Mouse (Mus musculus) central nervous system, embryonic 18 days (tissue): Measurements from ENCODE around the gene Ccdc180. TPM values are rescaled to one million over a fixed set of nuclear protein-coding genes. Genes with fewer than 3 reads are reported as not detected.

Experiments
- polyA plus RNA-seq: library from polyadenylated mRNA; depleted of rRNA; stranded (reverse); fragments of >200 nt; gene quantifications from 2 replicates; pipeline ENCODE4 v1.2.3, GENCODE M21; 2012; rRNA removed

Gene Ccdc180
- 0.30 and 0.37 TPM in 2 replicates for polyA plus RNA-seq

DNA sequence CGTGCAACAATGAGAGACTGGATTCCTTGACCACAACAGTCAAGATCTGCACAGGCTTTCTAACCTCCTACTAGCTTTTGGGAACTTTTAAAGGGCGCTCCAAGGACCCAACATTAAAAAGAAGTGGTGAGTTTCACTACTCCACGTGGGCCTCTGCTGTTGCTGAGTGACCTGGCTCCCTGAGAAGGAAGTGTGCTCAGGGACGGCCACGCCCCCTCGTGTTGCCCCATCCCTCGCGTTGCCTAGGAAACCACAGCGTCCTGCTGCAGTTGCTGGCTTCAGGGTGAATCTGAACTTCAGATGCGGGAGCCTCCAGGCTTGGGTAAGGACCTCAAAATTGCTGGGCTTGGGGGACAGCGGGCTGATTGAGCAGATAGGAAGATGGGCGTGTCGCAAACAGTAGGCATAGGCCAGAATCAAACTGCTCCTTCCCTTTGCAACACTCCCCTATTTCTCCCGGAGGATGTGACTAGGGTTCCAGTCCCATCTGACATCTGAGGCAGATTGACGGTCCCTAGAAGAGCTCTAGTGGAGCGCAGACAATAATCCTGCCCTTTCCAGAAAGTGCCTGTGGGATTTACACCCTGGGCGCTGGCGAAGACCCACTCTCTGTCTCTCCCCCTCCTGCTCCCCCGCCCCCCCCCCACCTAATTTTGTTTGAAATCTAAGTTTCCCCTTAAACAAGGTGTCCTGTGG lies at the start of gene Ccdc180:
TSS of gene Ccdc180 (plus strand) at position 238 of the 696 bp plus-strand sequence.

DNA sequence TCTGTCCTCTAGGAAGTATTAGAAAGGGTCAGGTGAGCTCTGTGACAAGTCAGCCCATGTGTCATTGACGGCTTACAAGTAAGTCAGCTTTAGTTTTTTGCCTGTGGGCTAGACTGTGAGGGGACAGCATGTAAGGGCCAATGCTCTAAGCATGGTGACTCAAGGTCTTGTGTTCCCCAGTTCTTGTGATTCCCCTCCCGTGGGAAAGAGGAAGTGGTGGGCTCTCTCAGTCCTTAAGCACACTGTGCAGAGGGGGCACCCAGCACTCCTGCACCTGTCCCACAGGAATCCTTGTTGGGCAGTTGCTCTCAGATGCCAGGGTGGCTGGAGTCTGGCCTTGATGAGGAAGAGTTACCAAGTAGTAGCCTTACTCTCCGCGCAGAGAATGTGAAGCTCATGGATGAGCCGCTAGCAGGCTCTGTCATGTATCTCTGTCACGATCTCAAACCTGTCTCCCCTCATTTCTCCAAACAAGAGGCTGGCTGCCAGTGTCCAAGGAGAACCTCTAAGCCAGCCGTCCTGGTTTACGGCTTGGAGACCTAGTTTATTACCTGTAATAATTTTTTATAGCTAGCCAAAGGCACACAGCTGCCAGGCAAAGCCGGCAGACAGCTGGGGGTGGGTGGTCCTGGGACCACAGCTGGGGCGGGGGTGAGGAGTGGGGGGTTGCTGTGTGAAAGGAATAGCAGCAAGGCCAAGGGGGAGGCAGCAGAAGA lies 41.8 kb upstream of the Ccdc180 start, which contains the start of gene Stra6l:
TSS of gene Stra6l (plus strand) at position 556 of the 716 bp plus-strand sequence.

DNA sequence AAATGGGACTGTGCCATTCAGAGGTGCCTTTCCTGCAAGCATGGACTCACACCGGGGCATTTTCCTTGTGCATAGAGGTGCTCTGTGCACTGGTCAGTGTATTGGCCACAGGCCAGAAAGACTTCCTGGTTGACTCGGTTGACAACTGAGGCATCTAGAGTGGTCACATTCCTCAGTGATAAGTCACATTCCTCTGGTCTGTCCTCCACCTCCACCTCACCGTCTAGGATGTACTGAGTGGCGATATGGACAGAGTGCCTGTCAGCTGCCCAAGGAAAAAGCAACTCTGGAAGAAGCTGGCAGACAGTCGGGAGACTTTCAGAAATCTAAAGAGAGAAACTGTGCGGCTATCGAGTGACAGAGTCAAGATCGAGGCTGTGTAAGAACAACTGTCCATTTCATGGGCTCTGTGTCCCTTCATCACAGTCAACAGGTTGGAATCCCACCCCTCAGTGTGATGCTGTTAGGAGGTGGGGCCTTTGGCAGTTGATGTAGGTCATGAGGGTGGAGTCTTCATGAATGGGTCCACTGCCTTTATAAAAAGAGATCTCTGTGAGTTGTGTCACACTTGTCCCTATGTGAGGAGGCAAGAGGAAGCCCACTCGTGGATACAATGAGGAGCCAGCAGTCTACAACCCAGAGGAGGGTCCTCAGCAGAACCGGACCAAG lies 74.8 kb downstream of the Ccdc180 start, which contains the start of gene Tdrd7:
TSS of gene Tdrd7 (plus strand) at position 564 of the 669 bp plus-strand sequence.

Other genes starting within 250 kb of the Ccdc180 start
- 22.0 and 24.5 TPM in 2 replicates for gene Aldh1b1, start 91.3 kb upstream of the Ccdc180 start, polyA plus RNA-seq
- 204 and 236 TPM in 2 replicates for gene Igfbpl1, start 63.4 kb upstream of the Ccdc180 start, polyA plus RNA-seq
- gene Stra6l, start 41.6 kb upstream of the Ccdc180 start, polyA plus RNA-seq: 1.9 and 2.6 TPM in 2 replicates
- 26.8 and 30.2 TPM in 2 replicates for gene Tdrd7, start 75.0 kb downstream of the Ccdc180 start, polyA plus RNA-seq
- 1.3 and 2.9 TPM in 2 replicates for gene Tmod1, start 148.6 kb downstream of the Ccdc180 start, polyA plus RNA-seq
- 73.1 and 73.3 TPM in 2 replicates for gene Ncbp1, start 248.3 kb downstream of the Ccdc180 start, polyA plus RNA-seq
- 22.8 and 23.0 TPM in 2 replicates for gene Tstd2, start 248.4 kb downstream of the Ccdc180 start, polyA plus RNA-seq